Mouse (Mus musculus) intestine, embryonic 14.5 days (tissue): Measurements from ENCODE around the gene Ano10. TPM values are rescaled to one million over a fixed set of nuclear protein-coding genes. Genes with fewer than 3 reads are reported as not detected.
A peak's percentile ranks its signal among the peaks of the same experiment; 100 is the strongest.
"Not testable (repeated sequence)": the region's sequence is repeated elsewhere in the genome, so short reads cannot be mapped to it uniquely, and the experiment has no call there.

ENCODE experiments used
- ATAC-seq: fragments of 200-750 bp; cut with Nextera tagmentation; replicated peaks from 2 replicates; pipeline ENCODE4 v1.8.0; 2017; ENCODE audit warnings: low read depth, moderate number of reproducible peaks, moderate TSS enrichment, moderate library complexity; ENCODE audit not compliant: low FRiP score, low TSS enrichment
- DNase-seq: peaks from one replicate; pipeline ENCODE4 v3.0.0-alpha.2; 2018; ENCODE audit warnings: low spot score
- H3K27ac ChIP-seq: fragments of 300-500 bp; sonication (generic); 2 replicates; pipeline ENCODE4 v1.5.1; 2014; ENCODE audit warnings: low read depth, mild to moderate bottlenecking, control low read depth
- H3K27me3 ChIP-seq: fragments of 300-500 bp; sonication (generic); replicated peaks from 2 replicates; pipeline ENCODE4 v1.6.1; 2014; ENCODE audit warnings: low read length, control low read depth; ENCODE audit not compliant: control insufficient read depth, insufficient read depth
- H3K36me3 ChIP-seq: fragments of 300-500 bp; sonication (generic); 2 replicates; pipeline ENCODE4 v1.6.1; 2014; ENCODE audit warnings: low read length, control low read depth; ENCODE audit not compliant: control insufficient read depth, insufficient read depth
- H3K4me1 ChIP-seq: fragments of 300-500 bp; sonication (generic); replicated peaks from 2 replicates; pipeline ENCODE4 v1.6.1; 2014; ENCODE audit warnings: low read length, control low read depth, mixed read lengths; ENCODE audit not compliant: control insufficient read depth, insufficient read depth
- H3K4me2 ChIP-seq: fragments of 300-500 bp; sonication (generic); 2 replicates; pipeline ENCODE4 v1.6.1; 2014; ENCODE audit warnings: low read length
- H3K4me3 ChIP-seq: fragments of 300-500 bp; sonication (generic); 2 replicates; pipeline ENCODE4 v1.5.1; 2014; ENCODE audit warnings: low read depth, low read length, control low read depth, mixed read lengths
- H3K9ac ChIP-seq: fragments of 300-500 bp; sonication (generic); 2 replicates; pipeline ENCODE4 v1.6.1; 2014; ENCODE audit warnings: mild to moderate bottlenecking, low read length
- H3K9me3 ChIP-seq: fragments of 300-500 bp; sonication (generic); 2 replicates; pipeline ENCODE4 v1.6.1; 2016; ENCODE audit warnings: low read length, control low read depth; ENCODE audit not compliant: control insufficient read depth
- WGBS: fragments of 180-500 bp; shearing (Covaris S2); extraction: QIAGEN DNeasy Blood & Tissue Kit; methylation state at CpG from one replicate; pipeline ENCODE4 v1.1.7; 2014; 5-methylcytosine and 5-hydroxymethylcytosine counted together
- polyA plus RNA-seq: library from polyadenylated mRNA; unstranded; fragments of >200 nt; fragmentation: Nextera tagmentation; extraction: Ambion mirVana; gene quantifications from 2 replicates; pipeline ENCODE4 v1.2.1, GENCODE M21; 2014

Gene Ano10
- polyA plus RNA-seq, 1 experiment from 2014 or later = 41.6 TPM

DNA sequence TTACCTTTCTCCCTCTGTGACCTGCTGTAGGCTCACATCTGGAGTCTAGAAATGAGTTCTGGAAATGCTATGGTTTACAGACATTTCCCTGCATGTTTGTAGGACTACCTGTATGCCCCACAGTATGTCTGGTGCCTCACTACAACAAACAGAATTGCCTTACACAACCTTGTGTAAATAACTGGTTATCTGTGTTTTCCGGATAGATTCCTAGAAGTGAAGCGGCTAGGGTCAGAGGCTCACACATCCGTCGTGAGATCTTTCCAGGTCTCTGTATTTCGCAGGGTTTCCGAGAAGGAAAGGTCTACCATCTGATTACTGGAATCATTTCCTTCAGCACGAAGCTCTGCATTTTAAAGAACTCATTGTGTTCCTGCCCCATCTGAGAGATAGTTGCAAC lies 22.3 kb upstream of the Ano10 start:
- Histone ChIP-seq H3K27ac (no peak overlapping the region), H3K36me3 (no peaks in the 10 kb centered on the region), H3K9ac (no peak overlapping the region), H3K9me3 (no peaks in the 10 kb centered on the region), H3K4me2 (no peak overlapping the region), H3K27me3 (no peaks in the 10 kb centered on the region), H3K4me3 (no peak overlapping the region), H3K4me1 (no peaks in the 10 kb centered on the region)
- DNase-seq (no peak), ATAC-seq (no peak)
- 80% methylated on average over 7 of the region's 7 CpGs for WGBS

DNA sequence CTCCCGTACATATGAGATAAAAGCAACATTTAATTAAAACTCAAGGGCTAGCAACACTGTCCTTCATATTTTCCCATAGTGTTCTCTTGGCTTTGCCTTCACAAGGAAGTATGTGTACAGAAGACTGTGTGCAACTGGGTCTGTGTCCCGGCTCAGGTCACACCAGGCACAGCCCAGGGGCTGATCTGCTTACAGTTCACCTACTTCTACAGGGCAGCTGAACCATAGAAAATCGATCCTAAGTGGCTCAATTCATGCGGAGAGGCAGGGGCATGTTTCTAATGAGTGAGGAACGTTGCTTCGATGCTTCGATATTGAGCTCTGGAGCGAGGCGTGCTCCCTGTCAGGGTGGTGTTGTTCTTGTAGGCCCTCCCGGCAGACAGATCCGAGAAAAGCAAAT lies 21.3 kb upstream of the Ano10 start:
- DNase-seq (no peak), ATAC-seq (no peak)
- Histone ChIP-seq H3K4me1 (no peaks in the 10 kb centered on the region), H3K4me3 (no peak overlapping the region), H3K9ac (no peak overlapping the region), H3K36me3 (no peaks in the 10 kb centered on the region), H3K27ac (no peak overlapping the region), H3K4me2 (no peak overlapping the region), H3K9me3 (no peaks in the 10 kb centered on the region), H3K27me3 (no peaks in the 10 kb centered on the region)
- 80% methylated on average over 11 of the region's 11 CpGs for WGBS

DNA sequence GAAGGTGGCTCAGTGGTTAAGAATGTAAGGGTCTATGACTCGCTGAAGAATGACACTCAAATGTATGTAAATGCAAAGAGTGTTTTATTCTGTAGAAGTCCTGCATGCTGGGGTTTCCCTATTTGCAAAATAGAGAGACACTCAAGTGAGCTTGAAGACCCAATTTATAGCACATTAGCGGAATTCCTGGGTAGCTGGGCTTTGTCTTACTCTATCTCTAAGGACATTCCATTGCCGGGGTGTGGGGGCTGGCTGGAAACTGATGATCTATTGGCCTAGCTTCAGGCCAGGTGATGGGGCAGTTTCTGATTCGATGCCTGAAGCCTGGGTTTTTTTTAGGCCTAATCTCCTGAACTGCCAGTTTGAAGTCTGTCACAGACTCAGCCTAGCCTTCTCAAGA lies 20.7 kb upstream of the Ano10 start:
- ATAC-seq (no peak), DNase-seq (no peak)
- Histone ChIP-seq H3K9ac (no peak overlapping the region), H3K4me2 (no peak overlapping the region), H3K27ac (no peak overlapping the region), H3K9me3 (no peaks in the 10 kb centered on the region), H3K4me1 (no peaks in the 10 kb centered on the region), H3K27me3 (no peaks in the 10 kb centered on the region), H3K4me3 (no peak overlapping the region), H3K36me3 (no peaks in the 10 kb centered on the region)
- 44% methylated on average over 4 of the region's 4 CpGs for WGBS

DNA sequence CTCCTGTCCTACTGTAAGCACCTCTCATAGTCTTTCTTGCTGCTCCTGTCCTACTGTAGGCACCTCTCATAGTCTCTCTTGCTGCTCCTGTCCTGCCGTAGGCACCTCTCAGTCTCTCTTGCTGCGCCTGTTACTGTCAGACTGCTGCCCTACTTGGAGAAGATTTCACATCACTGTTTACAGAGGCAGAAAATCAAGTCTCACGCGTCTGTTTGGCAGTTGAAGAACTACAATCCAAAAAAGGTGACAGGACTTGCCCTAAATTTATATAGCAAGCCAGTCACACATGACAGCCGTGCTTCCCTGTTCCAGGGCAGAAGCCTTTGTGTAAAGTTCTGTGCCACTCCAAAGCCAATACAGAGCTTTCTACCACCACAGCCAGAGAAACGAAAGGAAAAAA lies 20.2 kb upstream of the Ano10 start:
- WGBS = 82% methylated on average over 6 of the region's 6 CpGs
- H3K27ac ChIP-seq = no peak overlapping the region
- no peak overlapping the region for H3K4me2 ChIP-seq
- DNase-seq (no peak), ATAC-seq (no peak)
- 0 out of 2 replicates have a peak, but pooled peaks cover 2% of the 10 kb centered on the region for H3K4me1 ChIP-seq
- no peaks in the 10 kb centered on the region for H3K36me3 ChIP-seq
- H3K9me3 ChIP-seq = no peaks in the 10 kb centered on the region
- H3K4me3 ChIP-seq = no peak overlapping the region
- H3K27me3 ChIP-seq = no peaks in the 10 kb centered on the region
- H3K9ac ChIP-seq = no peak overlapping the region

DNA sequence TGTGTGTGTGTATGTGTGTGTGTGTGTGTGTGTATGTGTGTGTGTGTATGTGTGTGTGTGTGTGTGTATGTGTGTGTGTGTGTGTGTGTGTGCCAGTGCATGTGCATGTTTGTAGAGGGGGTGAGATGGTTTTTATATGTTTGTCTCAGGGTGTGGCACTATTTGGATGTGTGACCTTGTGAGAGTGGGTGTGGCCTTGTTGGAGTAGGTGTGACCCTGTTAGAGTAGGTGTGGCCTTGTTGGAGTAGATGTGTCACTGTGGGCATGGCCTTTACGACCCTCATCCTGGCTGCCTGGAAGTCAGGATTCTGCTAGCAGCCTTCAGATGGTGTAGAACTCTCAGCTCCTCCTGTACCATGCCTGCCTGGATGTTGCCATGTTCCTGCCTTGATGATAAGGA lies 18.9 kb upstream of the Ano10 start:
- H3K9me3 ChIP-seq, H3K9ac ChIP-seq, H3K27me3 ChIP-seq, H3K4me2 ChIP-seq, H3K4me3 ChIP-seq, H3K27ac ChIP-seq, DNase-seq, ATAC-seq, H3K36me3 ChIP-seq, H3K4me1 ChIP-seq: not testable (repeated sequence)
- WGBS = 56% methylated on average over 1 of the region's 1 CpGs

DNA sequence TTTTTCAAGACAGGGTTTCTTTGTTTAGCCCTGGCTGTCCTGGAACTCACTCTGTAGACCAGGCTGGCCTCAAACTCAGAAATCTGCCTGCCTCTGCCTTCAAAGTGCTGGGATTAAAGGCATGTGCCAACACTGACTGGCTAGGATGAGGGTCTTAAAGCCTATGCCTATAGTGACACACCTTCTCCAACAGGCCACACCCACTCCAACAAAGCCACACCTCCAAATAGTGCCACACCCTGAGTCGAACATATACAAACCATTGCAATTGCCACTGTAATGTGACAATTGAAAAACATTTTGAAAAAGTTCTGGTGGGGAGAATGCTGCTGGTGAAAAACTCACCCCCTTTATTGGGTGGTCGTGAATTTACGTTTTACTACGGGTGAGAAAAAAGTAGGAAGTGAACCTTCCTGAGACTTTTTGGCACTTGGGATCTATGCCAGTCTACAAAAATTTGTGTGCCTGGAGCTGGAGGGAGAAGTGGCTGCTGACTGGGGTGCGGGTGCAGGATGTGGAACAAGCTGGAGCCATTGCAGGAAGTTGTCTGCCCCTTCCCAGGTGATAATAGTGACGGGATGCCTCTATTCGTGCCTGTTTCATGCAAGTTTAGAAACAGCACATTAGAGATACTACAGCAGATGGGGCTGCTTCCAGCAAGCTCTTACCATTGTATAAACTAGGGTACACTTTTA lies 18.2 kb upstream of the Ano10 start:
- DNase-seq (no peak), ATAC-seq (no peak)
- H3K9me3 ChIP-seq = no peaks in the 10 kb centered on the region
- WGBS = 79% methylated on average over 7 of the region's 7 CpGs
- no peaks in the 10 kb centered on the region for H3K27me3 ChIP-seq
- no peak overlapping the region for H3K9ac ChIP-seq
- H3K36me3 ChIP-seq = no peaks in the 10 kb centered on the region
- no peak overlapping the region for H3K4me2 ChIP-seq
- 0 out of 2 replicates have a peak, but pooled peaks cover 4% of the 10 kb centered on the region for H3K4me1 ChIP-seq
- no peak overlapping the region for H3K4me3 ChIP-seq
- no peak overlapping the region for H3K27ac ChIP-seq

DNA sequence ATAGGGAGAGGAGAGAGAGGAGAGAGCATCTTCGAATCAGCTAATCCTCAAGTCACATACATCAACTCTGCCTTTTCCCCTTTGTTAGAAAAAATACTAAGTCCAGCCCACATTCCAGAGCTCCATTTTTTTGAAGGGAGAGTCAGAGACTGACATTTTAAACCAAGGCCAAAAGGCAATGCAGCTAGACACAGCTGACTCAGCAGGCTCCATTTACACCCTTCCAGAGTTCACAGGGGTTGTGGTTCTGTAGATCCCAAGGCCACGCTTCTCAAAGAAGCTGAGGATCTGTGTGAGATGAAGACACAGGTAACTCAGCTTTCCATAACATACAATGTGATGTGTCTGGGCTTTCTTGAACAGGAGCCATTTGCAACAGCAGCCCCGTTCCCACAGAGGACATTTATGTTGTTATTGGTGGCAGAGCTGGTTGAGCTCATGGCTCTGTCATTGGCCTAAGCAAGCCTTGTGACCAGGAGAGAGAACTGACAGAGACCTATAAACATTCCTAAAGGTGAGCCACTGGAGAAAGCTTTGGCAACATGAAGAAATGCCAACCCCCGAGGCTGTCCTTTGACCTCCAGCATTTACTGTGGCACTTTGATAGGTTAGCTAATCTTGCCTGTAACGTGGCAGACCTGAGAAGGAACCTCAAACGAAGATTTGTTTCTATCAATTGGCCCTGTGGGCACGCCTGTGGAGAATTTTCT lies 17.0 kb upstream of the Ano10 start:
- Histone ChIP-seq H3K9me3 (no peaks in the 10 kb centered on the region), H3K27ac (peak overlapping the region; percentile 47; the same call in 1 of the 2 replicates), H3K27me3 (no peaks in the 10 kb centered on the region), H3K36me3 (no peaks in the 10 kb centered on the region), H3K4me3 (peak overlapping the region; percentile 42), H3K4me1 (0 out of 2 replicates have a peak, but pooled peaks cover 4% of the 10 kb centered on the region), H3K9ac (peak overlapping the region; percentile 59), H3K4me2 (peak overlapping the region; percentile 55)
- WGBS = 62% methylated on average over 7 of the region's 7 CpGs
- ATAC-seq (no peak; the same call in 1 of the 2 replicates), DNase-seq (no peak)

DNA sequence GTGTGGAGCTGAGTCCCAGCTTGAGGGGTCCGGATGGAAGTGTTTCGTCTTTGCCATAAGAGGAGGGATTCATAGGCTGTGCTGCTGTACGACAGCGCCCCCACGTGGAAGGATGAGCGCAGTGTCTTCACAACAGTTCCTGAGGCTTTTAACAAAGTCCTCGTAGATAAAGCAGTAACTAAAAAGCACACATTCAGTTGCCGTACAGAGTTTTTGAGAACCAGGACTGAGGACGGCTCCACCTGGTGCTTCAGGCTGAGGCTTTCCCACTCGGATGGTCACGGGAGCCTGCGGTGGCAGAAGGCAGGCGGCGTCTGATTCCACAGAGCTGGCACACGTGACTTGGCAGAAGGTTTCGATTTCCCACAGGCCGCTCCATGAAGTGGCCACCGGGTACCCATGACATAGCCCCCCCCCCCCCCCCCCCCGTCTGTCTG lies 16.4 kb upstream of the Ano10 start:
- ATAC-seq = peak; percentile 88
- Histone ChIP-seq H3K36me3 (no peaks in the 10 kb centered on the region), H3K27ac (peak overlapping the region; percentile 47; the same call in 1 of the 2 replicates), H3K4me3 (peak overlapping the region; percentile 42), H3K27me3 (no peaks in the 10 kb centered on the region), H3K4me2 (peak overlapping the region; percentile 55), H3K4me1 (0 out of 2 replicates have a peak, but pooled peaks cover 4% of the 10 kb centered on the region), H3K9ac (peak overlapping the region; percentile 59), H3K9me3 (no peaks in the 10 kb centered on the region)
- DNase-seq = peak; percentile 96
- WGBS = 5% methylated on average over 18 of the region's 19 CpGs
